Mouse (Mus musculus): Measurements from ENCODE around the gene Zbtb24.

- TF ChIP-seq EP300 (IDR thresholded peaks at IDR 0.05) (no peak), CTCF (IDR thresholded peaks at IDR 0.05) (no peak)
Observed at GRCm38 (mm10) chr10:41460501-41460900, 10.3 kb downstream of the Zbtb24 start.
